Mouse (Mus musculus): ENCODE results near the gene Ugt1a8. TPM values are rescaled to one million over a fixed set of nuclear protein-coding genes. Genes with fewer than 3 reads are reported as not detected.

The Ugt1a8 gene
- polyA plus RNA-seq, 1 experiment from 2014 or later: not detected

Other genes starting within 250 kb of the Ugt1a8 start
- gene Dgkd, start 234.5 kb upstream of the Ugt1a8 start, polyA plus RNA-seq (2014; fragmentation: Nextera tagmentation; extraction: Ambion mirVana): 50.8 and 51.5 TPM in 2 replicates
- gene Usp40, start 79.3 kb upstream of the Ugt1a8 start, polyA plus RNA-seq (2014; fragmentation: Nextera tagmentation; extraction: Ambion mirVana): 15.5 and 20.5 TPM in 2 replicates
- not detected in 2 replicates for gene Ugt1a10, start 32.4 kb upstream of the Ugt1a8 start, polyA plus RNA-seq (2014; fragmentation: Nextera tagmentation; extraction: Ambion mirVana)
- not detected in 2 replicates for gene Ugt1a9, start 17.0 kb upstream of the Ugt1a8 start, polyA plus RNA-seq (2014; fragmentation: Nextera tagmentation; extraction: Ambion mirVana)
- 1.3 and 1.5 TPM in 2 replicates for gene Ugt1a7c, start 7.2 kb downstream of the Ugt1a8 start, polyA plus RNA-seq (2014; fragmentation: Nextera tagmentation; extraction: Ambion mirVana)
- gene Ugt1a6b, start 15.4 kb downstream of the Ugt1a8 start, polyA plus RNA-seq (2014; fragmentation: Nextera tagmentation; extraction: Ambion mirVana): 1.7 and 3.8 TPM in 2 replicates
- gene Ugt1a6a, start 47.0 kb downstream of the Ugt1a8 start, polyA plus RNA-seq (2014; fragmentation: Nextera tagmentation; extraction: Ambion mirVana): 4.0 and 5.0 TPM in 2 replicates
- gene Ugt1a5, start 78.2 kb downstream of the Ugt1a8 start, polyA plus RNA-seq (2014; fragmentation: Nextera tagmentation; extraction: Ambion mirVana): not detected in 2 replicates
- not detected in 2 replicates for gene Ugt1a2, start 112.8 kb downstream of the Ugt1a8 start, polyA plus RNA-seq (2014; fragmentation: Nextera tagmentation; extraction: Ambion mirVana)
- gene Dnajb3, start 118.0 kb downstream of the Ugt1a8 start, polyA plus RNA-seq (2014; fragmentation: Nextera tagmentation; extraction: Ambion mirVana): 11.9 and 16.5 TPM in 2 replicates
- not detected in 2 replicates for gene Ugt1a1, start 124.1 kb downstream of the Ugt1a8 start, polyA plus RNA-seq (2014; fragmentation: Nextera tagmentation; extraction: Ambion mirVana)
- gene Mroh2a, start 139.2 kb downstream of the Ugt1a8 start, polyA plus RNA-seq (2014; fragmentation: Nextera tagmentation; extraction: Ambion mirVana): 1.1 and 2.0 TPM in 2 replicates
- gene Hjurp, start 189.8 kb downstream of the Ugt1a8 start, polyA plus RNA-seq (2014; fragmentation: Nextera tagmentation; extraction: Ambion mirVana): 64.1 and 64.5 TPM in 2 replicates
- 0.10 and 0.17 TPM in 2 replicates for gene Trpm8, start 189.8 kb downstream of the Ugt1a8 start, polyA plus RNA-seq (2014; fragmentation: Nextera tagmentation; extraction: Ambion mirVana)

All from hindbrain, embryonic 14.5 days (tissue).